Mouse (Mus musculus): ENCODE results near the gene Ube2g2.
"Not testable (repeated sequence)": the region's sequence is repeated elsewhere in the genome, so short reads cannot be mapped to it uniquely, and the experiment has no call there.

Gene Ube2g2

DNA sequence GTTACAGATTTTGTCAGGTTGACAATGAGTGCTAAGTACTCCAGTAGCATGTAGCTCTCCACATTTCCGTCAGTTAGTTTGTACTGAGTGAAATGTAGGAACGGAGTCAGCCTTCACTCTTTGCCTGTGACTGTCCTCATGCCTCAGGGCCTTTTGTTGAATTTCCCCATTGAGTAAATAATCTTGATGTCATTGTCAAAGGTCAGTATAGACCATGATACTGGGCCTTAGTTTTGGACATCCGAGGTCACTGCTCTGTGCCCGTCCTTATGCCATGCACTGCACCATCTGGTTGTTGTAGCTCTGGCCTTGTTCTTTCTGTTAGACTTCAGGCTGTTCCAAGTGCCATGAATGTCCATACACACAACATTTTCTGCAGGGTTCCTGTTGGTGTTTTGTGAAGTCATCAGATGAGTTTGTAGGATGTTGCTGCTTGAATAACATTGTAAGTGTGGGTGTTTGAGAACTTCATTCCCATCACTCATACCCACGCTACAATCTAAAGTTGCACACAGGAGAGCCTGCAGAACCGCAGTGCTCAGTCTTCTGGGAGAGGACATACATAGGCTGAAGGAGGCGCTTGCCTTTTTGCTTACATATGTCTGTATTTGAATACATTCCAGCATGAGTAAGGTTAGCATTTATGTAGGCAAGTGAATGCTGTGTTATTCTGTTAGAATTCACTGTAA, 14.3 kb downstream of the Ube2g2 start:
- no peak for DNase-seq (ENCODE audit: low read depth in 1 of 2, low spot score in 2 of 2)

DNA sequence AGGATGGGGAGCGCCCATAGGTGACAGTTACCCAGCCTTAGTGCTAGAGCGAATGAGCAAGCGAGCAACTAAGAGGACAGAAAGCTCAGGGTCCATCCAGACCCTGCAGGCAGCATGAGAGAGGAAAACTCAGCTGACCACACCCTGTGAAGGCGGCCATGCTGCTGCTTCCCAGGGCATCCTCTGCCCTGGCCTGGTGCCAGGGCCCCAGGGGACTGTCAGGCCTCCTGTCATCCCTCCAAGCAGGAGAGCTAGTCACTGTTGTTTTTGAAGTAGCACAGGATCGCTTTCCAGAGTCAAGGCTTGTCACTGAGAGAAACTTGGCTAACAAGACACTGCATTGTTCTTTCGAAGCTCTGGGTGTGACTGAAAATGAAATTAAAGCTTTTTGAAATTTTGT, 16.9 kb downstream of the Ube2g2 start:
- DNase-seq (ENCODE audit: low read depth in 1 of 2, low spot score in 2 of 2) = no peak

DNA sequence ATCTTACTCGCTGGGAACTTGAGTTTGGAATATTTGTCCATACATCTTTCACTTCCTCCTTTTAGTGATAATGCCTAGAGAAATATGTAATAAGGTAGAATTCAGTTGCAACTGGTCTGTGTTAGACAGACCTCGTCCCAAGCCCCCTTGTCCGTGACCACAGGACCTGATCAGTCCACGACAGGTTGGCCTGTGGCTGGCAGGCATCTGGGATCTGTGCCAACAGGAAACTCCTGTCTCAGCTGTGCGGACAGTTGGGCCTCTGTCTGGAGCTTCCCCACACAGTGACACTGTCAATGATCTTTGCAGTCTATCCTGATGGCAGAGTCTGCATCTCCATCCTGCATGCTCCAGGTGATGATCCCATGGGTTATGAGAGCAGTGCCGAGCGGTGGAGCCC, 21.1 kb downstream of the Ube2g2 start:
- no peak for DNase-seq (ENCODE audit: low read depth in 1 of 2, low spot score in 2 of 2)

DNA sequence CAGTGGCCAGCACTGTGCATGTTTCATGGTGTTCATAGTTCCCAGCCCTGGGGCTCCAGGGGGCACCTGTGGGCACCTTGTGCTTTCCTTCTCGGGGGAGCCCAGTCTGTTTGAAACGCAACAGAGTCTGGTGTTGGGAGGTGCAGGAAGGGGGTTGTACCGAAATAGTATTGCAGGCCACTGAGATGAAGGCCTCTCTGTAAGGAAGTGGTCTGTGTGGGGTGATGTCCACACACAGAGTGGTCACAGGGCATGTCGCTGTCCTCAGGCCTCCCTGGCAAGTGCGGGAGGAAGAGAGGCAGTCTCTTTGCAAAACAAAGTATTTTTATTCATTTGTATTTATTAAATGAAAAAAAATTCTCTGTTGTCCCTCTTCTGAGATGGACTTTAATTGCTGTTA, 23.5 kb downstream of the Ube2g2 start:
- no peak for DNase-seq (ENCODE audit: low read depth in 1 of 2, low spot score in 2 of 2)

DNA sequence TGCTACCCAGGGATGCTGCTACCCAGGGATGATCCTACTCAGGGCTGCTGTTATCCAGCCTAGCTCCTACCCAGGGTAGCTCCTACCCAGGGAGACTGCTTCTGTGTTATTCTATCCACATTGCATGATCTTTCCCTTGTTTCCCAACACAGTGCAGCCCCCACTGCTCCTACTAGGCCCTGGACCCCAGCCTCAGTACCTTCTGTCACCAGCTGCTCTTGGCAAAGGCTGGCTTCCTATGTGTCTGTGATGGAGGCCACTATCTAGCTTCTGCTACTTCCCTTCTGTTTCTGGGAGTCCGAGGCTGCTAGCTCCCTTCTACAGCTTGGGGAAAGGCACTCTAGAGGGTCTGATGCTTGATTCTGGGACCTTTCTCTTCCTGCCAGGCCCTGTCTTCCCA, 25.4 kb downstream of the Ube2g2 start:
- no peak for DNase-seq (ENCODE audit: low read depth in 1 of 2, low spot score in 2 of 2)

DNA sequence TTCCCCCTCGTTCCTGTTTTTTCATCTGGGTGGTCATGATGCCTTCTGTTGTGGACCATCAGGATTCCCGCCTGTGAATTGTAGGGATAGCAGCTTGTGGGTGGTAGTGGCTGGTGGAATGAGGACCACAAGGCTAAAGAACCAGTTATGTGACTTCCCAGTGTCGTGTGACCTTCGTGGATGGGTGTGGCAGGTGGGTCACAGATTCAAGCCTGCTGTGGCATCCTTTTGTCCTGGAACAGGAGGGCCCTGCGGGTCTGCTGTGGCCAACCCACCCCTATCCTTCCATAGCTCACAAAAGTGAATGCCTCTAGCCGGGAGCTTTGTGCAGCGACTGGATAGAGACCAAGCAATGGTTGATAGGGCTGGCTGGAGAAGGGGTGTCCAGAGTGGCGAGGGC, 25.8 kb downstream of the Ube2g2 start:
- DNase-seq (ENCODE audit: low read depth in 1 of 2, low spot score in 2 of 2) = no peak

DNA sequence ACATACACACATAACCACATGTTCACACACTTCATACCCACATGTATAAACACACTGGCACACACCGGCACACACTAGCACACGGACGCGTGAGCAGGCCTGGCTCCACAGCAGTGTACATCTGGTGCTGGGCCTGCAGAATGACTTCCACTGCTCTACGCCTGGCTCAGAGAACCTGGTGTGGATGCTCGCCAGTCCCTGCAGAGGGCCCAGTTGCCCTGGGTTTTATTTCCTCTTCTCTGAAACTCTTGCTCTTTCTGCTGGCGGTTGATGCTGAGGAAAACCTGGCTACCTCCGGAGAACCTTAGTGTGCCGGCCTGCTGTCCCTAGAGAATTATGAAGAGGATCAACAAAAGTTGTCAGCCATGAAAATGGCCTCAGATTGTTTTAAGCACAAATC, 30.0 kb downstream of the Ube2g2 start:
- DNase-seq (ENCODE audit: low read depth in 1 of 2, low spot score in 2 of 2) = no peak

DNA sequence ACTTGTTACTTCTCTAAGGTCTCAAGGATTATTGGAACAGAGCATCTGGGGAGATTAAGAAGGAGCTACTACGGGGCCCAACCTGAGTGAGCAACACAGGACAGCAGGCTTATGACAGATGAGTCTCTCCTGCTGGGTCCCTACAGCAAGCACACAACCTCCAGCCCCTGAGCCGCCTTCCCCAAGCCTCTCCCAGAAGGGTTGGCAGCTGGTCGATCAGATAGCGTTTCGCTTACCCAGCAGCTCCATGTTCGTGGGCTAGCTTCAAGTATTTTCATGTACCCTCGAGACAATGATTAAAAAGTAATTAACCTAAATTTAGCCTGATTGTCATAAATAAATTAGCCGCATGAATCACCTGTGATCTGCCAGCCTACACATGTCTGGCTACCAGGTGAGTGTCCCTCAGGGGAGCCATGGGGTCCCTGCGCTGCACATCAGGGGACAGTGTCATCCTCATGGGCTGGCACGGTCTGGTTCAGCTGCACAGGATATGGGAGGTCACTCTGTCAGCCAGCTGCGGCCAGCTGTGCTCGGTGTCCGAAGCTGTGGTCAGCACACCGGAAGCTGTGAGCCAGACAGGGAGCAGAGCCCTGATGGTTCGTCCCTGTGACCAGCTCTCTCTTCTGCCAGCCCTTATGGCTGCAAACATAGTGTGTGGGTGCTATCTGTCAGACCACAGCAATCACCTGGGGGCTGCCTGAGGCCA, 36.4 kb downstream of the Ube2g2 start:
- no peak for DNase-seq (ENCODE audit: low read depth in 1 of 2, low spot score in 2 of 2)

DNA sequence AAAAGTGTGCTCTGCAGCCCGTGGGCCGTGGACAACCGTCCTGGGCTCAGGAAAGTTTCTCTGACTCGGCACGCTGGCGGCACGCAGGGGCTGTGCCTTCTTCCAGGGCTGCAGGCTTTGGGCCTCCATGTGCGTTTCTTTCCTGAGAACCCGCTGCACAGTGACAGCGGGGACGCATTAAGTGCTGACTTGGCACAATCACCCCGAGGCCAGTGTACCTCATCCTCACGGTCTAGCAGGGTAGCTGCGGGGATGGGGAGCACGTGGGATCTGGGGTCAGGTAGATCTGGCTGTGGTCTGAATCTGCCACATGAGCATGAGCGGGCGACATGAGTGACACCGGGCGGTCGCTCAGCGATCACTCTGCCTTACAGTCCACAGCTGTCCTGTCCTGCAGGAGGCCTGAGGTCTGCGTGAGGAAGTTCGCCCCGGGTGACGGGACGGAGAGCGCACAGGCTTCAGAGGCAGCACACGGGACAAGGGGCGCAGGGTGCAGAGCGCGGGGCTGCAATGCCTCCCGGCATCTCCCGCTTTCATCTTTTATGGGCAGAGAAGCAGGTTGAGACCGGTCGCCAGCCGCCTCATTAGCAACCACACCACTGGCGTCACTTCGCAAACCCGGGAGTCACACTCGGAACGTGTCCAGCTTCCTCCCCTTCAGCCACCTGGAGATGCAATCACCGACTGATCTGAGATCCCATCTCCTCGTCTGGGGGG, 42.0 kb downstream of the Ube2g2 start:
- DNase-seq (ENCODE audit: low read depth in 1 of 2, low spot score in 2 of 2) = no peak

DNA sequence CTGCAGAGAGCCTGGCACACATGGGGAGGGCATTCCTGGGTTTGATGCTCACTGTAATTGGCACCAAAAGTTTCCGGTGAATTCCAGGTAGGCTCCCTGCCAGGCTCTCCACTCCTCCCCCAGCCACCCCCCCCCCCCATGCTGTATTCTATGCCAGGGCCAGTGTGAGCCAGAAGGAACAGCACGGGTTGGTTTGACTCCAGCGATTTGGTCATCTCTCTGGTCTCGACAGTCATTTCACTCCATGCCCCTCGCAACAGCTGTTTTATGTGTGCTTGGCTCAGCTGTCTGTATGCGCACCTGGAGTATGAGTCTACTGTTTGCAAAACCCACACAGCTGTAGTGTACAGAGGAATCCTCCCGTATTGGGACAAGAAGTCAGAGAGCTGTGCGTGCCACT, 44.3 kb downstream of the Ube2g2 start:
- no peak for DNase-seq (ENCODE audit: low read depth in 1 of 2, low spot score in 2 of 2)

DNA sequence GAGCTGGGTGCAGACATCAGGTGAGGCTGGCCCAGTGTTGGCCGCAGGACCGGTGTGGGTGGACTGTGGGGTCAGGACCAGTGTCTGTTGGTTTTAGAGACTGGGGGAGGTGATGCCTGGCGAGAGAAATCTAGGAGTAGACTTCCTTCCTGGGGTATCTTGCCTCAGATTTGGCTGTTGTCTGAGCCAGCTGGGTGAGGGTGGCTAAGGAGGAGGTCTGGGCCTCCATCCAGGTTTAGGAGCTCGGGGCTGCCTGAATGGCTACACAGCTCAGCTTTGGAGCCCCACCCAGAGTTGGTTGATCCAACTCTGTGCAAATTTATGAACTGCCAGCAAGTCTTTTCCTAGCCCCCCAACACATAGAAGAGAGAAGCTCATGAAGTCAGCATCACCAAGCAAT, 45.3 kb downstream of the Ube2g2 start:
- DNase-seq (ENCODE audit: low read depth in 1 of 2, low spot score in 2 of 2) = no peak

DNA sequence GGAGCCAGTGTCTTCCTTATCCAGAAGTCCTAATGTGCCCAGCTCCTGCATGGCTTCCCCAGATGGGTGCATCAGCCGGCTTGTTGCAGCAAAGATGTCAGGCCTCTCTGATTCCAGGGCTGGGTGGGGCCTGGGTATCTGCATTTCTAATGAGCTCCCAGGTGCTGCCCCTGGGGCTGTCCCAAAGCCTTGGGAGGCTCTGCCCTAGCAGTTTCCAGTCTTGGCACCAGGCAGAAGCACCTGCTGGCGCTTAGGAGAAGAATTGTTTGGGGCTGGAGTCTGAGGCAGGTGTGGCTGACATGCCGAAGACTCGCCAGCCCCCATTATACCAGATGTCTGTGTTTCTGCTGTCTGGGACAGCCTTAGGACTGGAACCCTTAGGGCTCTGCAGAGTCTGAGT, 48.6 kb downstream of the Ube2g2 start:
- no peak for DNase-seq (ENCODE audit: low read depth in 1 of 2, low spot score in 2 of 2)

DNA sequence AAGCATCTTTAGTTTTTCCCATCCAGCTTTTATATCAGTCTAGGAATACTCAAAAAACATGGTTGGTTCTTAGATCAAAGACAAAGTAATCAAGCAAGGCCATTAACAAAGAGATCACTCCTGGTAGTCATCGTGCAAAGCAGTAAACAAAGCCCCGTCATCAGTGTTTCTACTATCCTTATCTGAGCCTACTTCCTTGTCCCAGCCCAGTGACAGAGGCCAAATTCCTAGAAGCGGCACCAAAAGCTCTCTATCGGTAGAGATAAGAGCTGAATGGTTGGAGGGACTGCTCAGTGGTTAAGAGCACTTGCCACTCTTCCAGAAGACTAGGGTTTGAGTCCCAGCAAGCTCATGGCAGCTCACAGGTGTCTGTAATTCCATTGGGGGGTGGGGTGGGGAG, 49.4 kb downstream of the Ube2g2 start:
- no peak for DNase-seq (ENCODE audit: low read depth in 1 of 2, low spot score in 2 of 2)

DNA sequence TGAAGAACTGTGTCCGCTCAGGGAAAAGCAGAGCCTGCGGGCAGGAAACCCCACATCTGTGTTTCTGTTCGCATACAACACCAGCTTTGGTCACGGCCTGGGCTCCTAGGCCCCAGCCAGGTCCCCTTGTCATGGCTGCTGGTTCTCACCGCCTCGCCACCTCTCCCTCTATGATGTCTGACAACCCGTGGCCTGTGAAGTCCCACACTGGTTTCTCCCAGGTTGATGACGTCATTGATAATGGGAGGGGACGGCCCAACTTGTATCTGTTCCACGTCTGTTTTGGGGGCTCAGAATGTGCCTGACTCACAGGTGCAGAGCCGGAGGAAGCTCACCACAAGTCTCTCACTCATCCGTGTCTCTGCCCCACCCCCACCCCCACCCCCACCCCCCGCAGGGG, 51.7 kb downstream of the Ube2g2 start:
- no peak for DNase-seq (ENCODE audit: low read depth in 1 of 2, low spot score in 2 of 2)

DNA sequence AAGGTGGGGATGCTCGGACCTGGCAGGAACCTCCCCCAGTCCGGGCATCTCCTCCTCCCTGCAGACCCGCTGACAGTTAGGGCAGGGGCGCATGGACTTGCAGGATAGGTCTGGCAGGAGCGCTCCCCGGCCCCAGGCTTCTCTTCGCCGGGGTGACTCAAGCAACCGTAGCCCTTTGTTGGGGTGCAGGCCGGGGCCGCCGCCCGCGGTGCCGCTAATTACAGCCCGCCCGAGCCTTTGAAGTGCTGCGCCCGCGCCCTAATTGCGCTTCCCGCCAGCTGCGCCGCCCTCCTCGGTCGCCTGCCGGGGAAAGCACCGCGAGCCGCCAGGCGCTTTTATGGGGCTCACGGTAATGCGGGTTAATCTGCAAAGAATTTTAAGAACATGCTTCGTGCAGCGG, 55.5 kb downstream of the Ube2g2 start:
- DNase-seq (ENCODE audit: low read depth in 1 of 2, low spot score in 2 of 2) = no peak

DNA sequence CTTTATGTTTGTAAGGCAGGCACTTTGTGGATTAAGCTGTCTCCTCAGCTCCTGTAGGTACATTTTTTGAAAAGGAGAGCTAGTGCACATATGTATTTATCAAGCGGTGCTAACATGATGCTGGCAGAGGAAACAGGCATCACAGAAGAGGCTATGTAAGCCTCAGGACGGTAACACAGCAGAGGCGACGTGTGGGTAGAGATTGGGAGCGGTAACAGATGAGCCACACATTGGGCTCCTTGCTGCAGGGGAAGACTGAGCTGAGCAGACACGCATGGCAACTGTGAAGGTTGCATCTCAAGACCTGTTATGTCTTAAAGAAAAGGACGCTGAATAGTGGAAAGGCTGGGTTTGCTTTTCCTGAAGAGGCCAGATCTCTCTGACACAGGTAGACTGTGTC, 60.9 kb downstream of the Ube2g2 start:
- DNase-seq (ENCODE audit: low read depth in 1 of 2, low spot score in 2 of 2) = no peak

DNA sequence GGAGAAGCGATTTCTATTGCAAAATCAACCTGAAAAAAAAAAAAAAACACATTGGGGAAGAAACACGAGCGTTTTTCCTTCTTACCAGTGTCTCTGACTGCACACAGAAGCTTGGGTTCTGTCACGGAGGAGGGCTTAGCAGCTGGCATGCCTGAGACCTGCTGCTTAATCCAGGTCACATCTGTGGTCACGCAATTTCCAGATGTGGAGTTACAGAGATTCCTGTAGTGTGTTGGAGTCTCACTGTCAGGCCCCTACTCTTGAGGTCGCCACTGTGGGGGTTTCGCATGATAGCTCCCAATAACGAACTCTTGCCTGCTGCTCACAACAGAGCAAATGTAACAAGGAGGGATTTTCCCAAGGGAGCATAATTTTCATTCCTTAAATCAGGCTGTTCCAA, 62.1 kb downstream of the Ube2g2 start:
- DNase-seq (ENCODE audit: low read depth in 1 of 2, low spot score in 2 of 2) = no peak

DNA sequence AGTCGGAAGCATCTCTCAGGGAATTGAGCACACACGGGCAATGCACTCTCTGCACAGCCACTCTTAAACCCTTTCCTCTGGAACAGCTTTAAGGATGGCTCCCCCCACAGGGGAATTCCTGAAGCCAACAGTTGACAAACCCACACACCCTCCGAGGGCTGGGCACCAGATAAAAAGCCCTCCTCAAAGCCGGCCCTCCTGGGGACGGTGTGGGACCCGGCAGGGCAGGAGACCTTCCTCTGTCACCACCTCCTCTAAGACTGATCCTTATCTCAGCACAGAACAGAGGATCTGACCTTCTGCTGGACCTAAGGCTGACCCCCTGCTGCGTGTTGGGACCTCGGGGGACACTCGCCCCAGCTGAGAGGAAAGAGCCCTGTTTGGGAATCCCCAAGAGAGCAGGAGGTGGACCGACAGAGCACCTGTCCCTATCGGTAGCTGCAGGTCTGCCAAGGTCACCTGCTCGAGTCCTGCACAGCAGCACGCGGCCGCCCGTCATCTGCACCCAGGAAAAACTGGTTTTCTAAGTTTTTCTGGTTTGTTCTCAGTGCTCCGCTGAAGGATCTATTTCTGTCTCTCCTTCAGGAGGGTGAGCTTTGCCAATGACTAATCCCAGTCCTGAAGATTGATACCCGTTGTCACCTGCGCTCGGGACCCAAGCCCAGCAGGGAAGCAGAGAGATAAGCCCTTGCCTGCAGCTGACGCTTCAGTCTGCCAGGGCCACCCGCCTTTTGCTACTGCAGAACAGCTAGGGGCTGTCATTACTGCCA, 64.0 kb downstream of the Ube2g2 start, which contains the start of gene Tspear:
Tspear (plus strand) TSS at position 675 of the 770 bp plus-strand sequence.
- DNase-seq (ENCODE audit: low read depth in 1 of 2, low spot score in 2 of 2) = no peak

DNA sequence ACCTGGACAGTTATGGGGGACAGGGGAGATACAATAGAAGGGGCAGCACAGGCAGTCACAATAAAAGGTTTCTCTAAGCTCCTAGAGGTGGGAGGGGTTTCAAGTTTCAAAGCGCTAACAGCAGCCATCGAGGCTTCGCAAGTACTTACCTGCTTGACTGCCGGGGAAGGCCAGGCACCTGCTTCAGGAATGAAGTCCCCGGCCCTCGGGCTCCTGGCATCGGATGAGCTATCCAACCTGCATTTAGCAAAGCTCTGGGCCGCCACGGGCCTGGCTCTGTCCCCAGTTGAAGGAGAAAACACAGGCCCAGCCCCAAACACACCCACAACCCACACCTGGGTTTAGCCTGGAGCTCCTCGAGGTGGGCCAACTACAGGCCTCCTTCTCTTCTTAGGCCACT, 64.9 kb downstream of the Ube2g2 start:
- DNase-seq (ENCODE audit: low read depth in 1 of 2, low spot score in 2 of 2) = no peak

DNA sequence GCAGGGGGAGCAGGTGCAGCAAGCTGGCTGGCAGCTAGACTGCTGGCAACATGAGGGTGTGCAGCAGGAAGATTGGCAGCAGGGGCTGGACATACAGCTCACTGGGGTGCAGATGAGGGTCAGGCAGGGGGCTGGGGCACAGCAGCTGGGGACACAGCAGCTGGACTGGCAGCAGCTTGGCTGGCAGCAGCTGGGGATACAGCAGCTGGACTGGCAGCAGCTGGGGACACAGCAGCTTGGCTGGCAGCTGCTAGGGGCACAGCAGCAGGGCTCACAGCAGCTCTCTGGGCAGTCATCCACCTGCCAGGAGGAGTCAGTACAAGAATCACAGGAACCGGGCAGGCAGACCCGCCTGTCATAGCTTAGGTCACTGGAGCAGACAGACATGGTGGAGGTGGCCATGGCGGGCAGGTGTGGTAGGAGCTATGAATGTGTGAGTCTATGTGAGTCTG, 68.3 kb downstream of the Ube2g2 start, which contains the start of gene Gm19402:
Gm19402 (minus strand) TSS at position 402 of the 452 bp plus-strand sequence.
- not testable (repeated sequence) for DNase-seq (ENCODE audit: low read depth in 1 of 2, low spot score in 2 of 2)

Measured in monocyte, adult 2 months (primary cell).